Mouse (Mus musculus): Measurements from ENCODE around the gene Mnt.
A peak's percentile ranks its signal among the peaks of the same experiment; 100 is the strongest.
"Not testable (repeated sequence)": the region's sequence is repeated elsewhere in the genome, so short reads cannot be mapped to it uniquely, and the experiment has no call there.

The Mnt gene

DNA sequence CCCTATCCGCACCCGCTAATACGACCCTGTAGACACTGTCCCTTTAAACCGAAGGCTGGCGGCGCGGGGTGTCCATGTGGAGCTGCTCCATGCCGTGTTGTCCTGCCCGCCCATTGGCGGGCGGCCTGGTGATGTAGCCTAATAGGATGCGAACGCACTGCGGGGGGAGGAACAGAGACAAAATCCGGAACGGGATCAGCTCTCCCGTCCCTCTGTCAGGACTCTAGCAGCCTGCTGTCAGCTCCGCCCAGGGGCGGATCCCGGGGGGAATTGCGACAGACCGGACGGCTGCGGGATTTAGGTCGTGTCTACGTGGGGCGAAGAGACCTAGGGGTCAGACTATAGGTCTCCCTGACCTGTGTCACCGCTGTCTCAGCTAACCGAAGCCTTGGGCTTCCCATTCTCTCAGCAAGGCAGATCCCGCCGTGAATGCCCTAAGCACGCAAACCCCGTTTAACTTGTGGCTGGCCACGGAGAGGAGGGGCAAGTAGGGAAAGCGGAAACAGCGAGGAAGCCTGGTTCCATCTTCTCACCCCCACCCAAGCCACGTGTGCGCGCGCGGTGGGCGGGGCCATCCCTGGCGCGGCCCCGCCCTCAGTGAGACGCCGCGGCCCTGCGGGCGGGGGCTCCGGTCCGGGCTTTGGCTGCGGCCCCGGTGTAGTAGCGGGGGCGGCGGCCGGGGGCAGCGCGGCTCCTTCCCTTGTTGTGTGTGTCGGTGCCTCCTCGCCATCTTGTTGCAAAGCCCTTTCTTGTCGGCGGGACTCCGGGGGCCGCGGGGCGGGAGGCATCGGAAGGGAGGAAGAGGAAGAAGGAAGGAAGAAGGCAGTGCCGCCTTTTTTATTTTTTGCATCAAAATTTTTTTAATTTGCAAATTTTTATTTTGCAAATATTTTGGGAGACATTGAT is at the start of gene Mnt:
Mnt (plus strand) TSS at position 665 of the 906 bp plus-strand sequence.
- peak; percentile 98 for DNase-seq (ENCODE audit: low spot score)

DNA sequence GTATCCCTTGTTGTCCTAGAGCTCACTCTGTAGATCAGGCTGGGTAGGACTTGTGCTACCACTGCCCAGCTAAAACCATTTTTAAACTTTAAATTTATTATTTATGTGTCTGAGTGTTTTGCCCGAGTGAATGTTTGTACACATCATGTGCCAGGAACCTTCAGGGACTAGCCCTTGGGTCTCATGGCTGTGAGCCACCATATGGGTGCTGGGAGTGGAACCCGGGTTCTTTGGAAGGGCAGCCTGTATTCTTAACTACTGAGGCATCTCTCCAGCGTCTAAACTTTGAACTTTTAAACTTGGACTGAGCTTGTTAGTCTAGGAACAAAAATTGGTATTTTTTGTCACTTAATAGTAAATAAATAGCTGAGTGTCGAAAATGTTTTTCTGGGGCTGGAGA is 37.8 kb upstream of the Mnt start:
- no peak for DNase-seq (ENCODE audit: low spot score)

DNA sequence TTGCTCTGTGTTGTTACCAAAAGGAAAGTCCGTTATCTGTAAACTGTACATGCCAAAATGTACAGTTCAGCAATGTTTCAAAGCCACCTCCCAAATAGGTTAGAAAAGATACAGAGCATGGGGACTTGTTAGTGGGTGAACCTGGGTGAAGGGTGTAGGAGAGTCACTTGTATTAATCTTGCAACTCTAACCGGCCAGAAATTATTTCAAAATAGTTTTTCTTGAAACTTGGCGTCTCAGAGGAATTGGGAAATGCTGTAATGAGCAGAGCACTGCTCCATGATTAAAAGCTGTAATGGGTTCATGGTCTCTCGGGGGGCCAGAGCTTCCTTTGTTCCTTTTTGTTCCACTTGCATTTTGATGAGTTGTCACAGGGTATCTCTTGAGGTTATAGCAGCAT is 30.1 kb upstream of the Mnt start:
- no peak for DNase-seq (ENCODE audit: low spot score)

DNA sequence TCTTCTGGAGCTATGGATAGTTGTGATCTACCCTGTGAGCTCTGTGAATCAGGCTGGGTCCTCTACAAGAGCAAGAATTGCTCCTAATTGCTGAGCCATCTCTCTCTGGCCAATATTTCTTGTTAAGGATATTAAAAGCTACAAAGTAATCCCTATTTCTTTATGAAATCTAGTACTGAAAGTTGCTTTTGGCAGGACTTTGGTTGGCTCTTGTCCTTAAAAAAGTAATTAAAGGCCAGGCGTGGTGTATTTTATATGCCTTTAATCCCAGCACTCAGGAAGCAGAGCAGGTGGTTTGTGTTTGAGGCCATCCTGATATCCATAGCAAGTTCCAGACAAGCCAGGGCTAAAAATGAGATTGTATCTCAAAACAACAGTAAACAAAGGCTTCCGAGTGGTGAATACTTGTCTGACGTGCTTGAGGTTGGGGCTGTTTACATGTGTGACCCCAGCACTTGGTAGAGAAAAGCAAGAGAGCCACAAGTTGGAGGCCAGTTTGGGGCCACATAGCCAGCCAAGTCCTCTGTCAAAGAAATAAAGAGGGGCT is 26.6 kb upstream of the Mnt start:
- no peak for DNase-seq (ENCODE audit: low spot score)

DNA sequence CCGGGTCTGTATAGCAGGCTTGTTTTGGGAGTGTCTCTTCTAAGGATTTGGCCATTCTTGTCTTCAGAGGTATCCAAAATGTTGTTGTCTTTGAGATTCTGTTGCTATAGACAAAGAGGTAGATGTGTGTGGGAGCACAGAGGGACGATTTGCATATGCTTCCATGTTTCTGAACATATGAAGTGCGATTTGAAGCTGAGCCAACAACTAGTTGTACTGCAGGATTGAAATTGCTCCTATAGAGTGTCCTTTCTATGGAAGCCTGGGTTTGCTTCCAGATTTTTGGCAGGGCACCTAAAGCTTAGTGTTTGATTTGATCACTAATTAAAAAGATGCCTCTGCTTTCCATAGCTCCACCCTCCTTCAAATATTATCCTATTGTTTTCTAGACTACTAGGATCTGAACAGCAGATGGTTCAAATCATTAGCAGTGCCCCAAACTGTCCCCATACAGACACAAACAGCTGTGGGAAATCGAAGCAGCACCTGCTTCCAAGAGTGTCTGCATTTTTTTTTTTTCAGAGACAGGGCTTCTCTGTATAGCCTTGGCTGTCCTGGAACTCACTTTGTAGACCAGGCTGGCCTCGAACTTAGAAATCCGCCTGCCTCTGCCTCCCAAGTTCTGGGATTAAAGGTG is 23.4 kb upstream of the Mnt start:
- no peak for DNase-seq (ENCODE audit: low spot score)

DNA sequence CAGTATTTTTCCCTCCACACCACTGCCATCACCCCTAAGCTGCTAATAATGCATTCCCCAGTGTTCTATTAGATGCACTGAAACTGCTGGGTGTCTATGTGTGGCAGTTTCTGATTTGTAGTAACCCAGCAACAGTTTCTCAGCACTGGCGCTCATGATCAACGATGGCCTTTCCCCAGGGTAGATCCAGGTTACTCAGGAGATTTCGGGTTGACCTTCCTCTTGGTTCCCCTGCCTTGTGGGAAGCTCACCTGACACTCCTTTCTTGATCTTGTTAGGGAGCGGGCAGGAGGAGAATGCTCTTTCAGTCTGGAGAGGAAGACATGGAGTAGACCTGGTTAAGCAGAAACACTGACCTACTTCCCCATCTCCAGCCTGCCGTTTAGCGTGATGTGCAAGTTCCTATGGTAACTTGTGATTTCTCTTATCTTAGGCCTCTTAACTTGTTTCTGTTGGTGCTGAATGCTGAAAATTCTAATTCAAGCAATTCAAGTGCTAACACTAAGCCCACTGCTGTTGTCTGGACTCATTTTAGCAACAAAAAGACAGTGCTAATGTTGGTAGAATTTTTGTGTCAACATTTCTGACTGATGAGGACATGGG is 22.4 kb upstream of the Mnt start:
- DNase-seq (ENCODE audit: low spot score) = no peak

DNA sequence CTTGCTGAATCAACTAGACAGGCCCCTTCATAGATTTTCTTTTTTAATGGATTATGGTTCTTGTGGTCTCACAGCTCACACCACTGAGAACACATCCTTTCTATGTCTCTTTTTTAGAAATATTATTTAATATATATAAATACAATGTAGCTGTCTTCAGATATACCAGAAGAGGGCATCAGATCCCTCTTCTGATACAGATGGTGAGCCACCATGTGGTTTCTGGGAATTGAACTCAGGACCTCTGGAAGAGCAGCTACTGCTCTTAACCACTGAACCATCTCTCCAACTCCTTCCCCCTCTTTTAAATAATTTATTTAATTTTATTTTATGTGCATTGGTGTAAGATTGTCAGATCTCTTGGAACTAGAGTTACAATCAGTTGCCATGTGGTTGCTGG is 20.6 kb upstream of the Mnt start:
- no peak for DNase-seq (ENCODE audit: low spot score)

DNA sequence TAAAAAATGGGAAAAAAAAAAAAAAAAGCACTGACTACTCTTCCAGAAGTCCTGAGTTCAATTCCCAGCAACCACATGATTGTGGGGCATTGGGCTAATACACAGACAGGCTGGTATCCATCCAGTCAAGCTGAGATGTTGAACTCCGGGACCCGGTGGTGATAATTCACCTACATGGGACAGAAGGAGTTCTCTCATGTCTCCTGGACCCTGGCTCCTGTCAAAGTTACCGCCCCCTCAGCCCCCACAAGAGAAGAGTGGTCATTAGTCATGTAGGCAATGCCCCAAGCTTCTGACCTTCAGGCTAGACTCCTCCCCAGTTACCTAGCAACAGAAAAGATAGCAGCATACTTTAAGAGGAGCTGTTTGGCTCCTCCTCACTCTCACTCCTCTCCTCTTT is 19.7 kb upstream of the Mnt start:
- not testable (repeated sequence) for DNase-seq (ENCODE audit: low spot score)

DNA sequence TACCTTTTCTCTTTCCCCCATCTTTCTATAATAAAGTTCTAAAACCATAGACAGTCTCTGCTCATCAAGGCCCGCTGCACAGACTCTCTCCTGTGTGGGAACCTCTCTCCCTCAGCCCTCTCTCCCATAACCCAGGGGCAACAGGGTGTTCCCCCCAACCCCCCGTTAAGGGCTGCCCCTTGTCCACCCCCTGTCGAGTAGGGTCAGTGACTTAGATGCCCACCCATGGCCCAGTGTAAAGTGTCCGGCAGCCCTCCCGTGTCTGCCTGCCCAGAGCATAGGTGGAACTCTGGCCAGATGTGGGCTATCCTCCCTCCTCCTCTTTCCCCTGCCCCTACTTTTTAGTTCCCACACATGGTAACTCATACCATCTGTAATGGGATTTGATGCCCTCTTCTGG is 19.2 kb upstream of the Mnt start:
- DNase-seq (ENCODE audit: low spot score) = no peak

DNA sequence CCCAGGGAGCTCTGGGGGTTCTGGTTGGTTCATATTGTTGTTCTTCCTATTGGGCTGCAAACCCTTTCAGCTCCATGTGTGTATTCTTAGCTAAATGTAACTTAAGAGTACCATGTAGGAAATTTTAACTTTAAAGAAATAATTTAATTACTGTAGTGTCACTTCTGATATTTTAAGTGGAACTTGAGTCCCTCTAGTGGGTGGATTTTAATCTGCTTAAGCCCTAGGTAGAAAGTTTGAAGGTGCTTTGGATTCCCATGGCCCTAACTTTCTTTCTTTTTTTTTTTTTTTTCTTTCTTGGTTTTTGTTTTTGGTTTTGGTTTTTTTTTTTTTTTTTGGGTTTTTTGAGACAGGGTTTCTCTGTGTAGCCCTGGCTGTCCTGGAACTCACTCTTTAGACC is 14.9 kb upstream of the Mnt start:
- no peak for DNase-seq (ENCODE audit: low spot score)

DNA sequence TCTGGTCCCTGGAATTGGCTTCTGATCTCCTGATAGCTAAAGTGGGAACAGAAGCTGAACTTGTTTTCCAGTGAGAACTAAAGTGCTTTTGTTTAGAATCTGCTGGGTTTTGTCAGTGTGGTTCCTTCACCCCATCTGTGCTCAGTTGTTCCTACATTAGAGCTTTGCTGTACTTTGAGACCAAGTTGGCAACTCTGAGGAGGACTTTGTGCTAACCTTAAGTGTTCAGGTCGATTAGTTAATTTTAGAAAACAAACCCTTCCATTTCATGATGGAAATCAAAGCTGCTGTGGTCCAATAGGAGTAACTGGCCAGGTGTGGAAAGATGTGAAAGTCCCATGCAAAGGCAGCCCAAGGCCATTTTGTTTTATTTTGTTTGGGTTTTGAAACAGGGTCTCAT is 9.8 kb upstream of the Mnt start:
- DNase-seq (ENCODE audit: low spot score) = no peak

DNA sequence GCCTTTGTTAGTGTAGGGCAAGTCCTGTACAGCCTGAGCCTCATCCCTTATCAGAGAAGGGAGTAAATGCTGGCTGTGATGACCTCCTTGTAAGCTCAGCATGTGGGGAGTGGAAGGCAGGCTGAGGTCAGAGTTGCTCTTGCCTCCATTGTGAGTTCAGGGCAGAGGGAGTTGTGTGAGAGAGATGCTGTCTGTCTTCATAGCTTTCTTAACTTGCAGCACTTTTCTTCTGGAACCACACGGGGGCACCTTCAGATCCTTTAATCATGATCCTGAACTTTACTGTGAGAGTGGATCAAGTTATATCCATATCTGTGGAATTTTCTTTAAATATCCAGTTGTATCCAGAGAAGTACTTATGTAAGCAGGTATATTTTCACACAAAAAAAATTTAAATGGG is 9.3 kb upstream of the Mnt start:
- DNase-seq (ENCODE audit: low spot score) = no peak

DNA sequence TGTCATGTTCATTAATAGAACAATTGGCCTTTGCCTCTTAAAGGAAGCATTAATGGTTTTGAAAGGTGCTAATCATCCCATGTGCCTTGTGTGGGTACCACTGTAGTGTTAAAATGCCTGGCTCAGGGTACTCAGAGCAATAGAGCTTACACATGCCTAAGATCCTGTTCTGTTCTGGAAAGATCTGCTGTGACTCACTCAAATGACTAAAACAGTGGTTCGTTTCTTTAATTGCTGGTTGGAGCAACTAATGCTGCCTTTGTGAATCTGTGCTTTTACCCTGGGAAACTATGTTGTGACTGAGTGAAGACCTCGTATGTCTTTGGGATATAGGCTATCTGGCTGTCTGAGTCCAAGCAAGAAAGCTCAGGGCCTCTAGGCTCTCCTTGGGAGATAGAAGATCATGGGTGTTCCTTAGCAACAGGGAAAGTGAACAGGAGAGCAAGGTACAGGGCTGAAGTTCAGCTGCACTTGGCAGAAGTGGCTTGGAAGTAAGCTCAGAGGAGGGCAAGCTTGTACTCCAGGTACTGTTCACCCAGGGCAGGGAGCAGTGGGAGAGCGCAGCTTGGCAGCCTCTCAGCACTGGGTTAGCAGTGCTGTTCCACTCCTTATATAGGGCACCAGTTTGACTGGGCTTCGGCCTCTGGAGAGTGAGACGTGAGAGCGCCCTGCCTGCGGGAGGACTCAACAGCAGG is 7.8 kb upstream of the Mnt start:
- DNase-seq (ENCODE audit: low spot score) = no peak

DNA sequence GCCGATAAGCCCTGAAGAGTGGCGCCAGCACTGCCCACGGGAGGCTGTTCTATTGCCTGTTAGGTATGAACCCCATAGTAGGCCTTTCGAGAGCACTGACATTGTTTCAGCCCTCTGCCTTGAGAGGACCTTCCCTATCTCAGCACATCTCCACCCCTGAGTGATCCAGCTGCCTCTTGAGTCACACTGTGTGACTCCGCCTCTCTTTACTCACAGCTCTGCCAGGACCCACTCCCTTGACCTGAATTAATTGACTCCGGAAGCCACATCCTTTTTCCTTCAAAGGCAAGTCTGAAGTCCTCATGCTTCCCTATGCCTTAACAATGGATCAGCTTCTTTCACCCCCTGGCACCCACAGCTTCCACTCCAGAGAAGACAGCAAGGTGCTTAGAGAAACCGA is 4.6 kb upstream of the Mnt start:
- DNase-seq (ENCODE audit: low spot score) = no peak

DNA sequence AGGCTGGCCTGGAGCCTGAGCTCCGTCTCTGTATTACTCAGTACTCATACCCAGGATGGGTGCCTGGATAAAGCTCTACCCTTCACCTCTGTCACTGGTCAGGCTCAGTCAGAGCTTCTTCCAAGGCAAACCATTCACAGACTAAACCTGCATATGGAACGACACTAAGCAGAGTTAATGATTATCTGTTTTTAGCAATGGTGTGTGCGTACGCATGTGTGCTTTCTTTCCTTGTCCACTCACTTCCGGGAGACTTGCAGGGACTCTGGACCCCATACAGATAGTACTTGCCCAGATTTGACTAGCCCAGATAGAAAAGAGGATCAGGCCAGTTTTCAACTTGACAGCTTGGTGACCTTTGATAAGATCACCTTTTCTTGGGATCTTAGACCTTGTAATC is 4.0 kb upstream of the Mnt start:
- no peak for DNase-seq (ENCODE audit: low spot score)

DNA sequence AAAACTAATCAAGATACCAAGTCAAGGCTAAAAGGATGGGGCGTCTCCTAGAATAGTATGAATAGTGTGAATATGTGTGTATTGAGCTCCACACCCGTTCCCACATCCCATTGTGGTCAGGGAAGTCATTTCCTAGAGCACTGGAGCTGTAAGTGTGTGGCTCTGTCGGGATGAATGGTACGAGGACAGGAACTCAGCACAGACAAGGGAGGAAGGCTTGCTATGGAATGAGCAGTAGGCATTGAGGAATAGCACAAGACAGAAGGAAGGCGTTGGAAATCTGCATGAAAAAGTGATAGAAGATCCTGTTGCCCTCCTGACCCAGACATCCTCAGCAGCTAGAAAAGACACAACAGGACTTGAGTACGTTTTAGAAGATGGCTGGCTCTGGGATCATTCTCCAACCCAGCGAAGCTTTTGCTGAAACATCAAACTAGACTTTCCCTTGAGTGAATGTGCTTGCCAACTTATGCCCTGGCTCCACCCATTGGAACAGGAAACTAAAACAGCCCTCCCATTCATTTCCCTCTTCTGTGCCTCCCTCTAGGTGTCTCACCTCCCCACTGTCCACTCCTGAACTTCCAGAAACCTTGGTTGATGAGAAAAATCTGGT is 2.8 kb upstream of the Mnt start:
- no peak for DNase-seq (ENCODE audit: low spot score)

DNA sequence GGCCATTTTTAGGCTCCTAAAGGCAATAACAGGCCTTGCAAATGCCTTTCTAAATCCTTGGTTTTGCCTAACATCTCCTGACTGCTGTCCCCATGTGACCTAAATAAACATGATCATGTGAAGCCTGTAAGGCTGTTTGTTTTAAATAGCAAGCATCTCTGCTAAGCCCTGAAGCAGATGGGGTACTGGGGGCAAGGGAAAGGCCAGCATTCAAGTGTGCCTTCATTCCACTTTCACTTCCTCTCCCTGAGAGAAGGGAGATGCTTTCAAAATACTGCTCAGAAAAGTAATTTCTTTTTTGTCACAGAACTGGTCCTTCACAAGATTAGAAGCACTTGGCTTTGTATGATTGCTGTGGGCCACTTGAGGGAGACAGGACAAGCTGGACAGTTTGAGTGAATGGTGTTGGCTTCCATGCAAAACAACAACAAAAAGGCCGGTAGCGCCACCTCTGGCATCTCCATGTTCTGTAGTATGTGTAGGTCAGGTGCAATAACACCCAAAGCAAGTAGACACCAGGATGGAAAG is 2.3 kb upstream of the Mnt start:
- no peak for DNase-seq (ENCODE audit: low spot score)

DNA sequence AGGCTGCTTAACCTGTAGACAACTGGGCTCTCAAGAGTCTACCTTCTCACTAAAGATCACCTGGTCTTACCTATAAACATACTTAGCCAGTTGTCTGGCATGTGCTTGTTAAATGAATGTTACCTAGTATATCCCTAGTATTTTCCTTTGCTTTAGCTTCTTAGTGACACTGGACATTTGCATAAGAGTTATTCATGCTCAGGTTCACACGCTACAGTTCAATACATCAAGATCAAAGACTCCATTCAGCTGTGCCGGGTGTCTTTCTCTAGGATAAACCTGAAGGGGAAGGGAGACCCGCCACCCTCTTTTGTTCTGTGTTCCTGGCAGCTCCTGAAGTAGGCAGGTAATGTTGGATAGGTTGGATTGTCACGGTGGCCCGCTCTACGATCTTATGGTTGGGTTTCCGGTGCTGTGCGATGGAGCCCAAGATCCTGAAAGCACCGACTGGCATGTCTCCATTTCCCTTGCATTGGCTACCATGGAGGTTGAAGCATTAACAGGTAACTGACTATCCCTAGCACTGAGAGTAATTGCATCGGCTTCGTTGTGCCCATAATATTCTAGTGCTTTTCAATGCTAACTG is 1.7 kb upstream of the Mnt start:
- DNase-seq (ENCODE audit: low spot score) = no peak

DNA sequence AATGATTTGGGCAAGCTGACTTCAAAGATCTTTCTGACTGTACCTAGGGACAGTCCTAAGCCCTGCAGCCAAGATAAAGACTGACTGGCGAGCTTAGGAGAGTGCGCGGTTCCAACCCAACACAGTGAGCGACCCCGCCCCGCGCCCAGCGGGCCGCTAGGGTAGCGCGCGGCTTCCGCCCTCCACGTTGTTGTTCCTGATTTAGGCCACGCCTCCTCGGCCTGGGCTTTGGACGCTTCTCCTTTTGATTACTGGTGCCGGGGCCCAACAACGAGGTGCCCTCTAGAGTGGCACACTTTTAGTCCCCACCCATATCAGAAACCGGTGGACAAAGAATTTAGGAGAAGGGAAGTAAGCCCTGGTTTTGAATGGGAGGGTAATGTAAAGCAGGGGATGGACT is 908 bp upstream of the Mnt start:
- no peak for DNase-seq (ENCODE audit: low spot score)

DNA sequence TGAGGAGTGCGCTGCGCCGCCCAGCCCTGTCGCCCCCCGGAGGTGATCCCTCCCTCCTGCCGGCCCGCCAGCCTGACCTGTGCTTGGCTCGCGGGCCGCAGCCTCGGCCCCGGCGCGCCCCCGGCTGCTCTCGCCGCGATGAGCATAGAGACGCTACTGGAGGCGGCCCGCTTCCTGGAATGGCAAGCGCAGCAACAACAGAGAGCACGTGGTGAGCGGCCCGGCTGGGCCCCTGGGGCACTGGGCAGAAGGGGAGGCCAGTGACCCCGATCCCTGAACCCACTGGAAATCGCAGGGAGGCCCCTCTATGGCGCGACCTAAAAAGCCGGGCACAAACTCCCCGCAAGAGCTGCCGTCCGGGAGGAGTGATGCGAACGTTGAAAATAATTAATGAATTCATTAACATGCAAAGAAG is 478 bp downstream of the Mnt start:
- no peak for DNase-seq (ENCODE audit: low spot score)

All from layer of hippocampus, adult 9-10 months (tissue).